Mouse (Mus musculus): ENCODE measurements around the gene Lrmp. TPM values are rescaled to one million over a fixed set of nuclear protein-coding genes. Genes with fewer than 3 reads are reported as not detected.
A peak's percentile ranks its signal among the peaks of the same experiment; 100 is the strongest.
"Not testable (repeated sequence)": the region's sequence is repeated elsewhere in the genome, so short reads cannot be mapped to it uniquely, and the experiment has no call there.

The Lrmp gene
- total RNA-seq (2021), result 1 to 10 TPM; 1.3 to 4.2 TPM
- long read RNA-seq, experiment 1, partial matches to known transcripts, result 0 of 1 reads
- long read RNA-seq, experiment 1, other reads (novel, unspliced or antisense), result 0 of 1 reads
- long read RNA-seq, experiment 2, partial matches to known transcripts, result 0 of 2 reads
- long read RNA-seq, experiment 2, other reads (novel, unspliced or antisense), result 1 of 2 reads

GRCm38 (mm10) chr6:145115476-145116097, at the start of gene Lrmp:
Gene Lrmp, plus strand, starts transcription at chr6:145115653.
- DNase-seq, result peak in 1 of 2 experiments; percentile 15

GRCm38 (mm10) chr6:145066416-145066815, 49.0 kb upstream of the Lrmp start:
- no peak for DNase-seq

DNA sequence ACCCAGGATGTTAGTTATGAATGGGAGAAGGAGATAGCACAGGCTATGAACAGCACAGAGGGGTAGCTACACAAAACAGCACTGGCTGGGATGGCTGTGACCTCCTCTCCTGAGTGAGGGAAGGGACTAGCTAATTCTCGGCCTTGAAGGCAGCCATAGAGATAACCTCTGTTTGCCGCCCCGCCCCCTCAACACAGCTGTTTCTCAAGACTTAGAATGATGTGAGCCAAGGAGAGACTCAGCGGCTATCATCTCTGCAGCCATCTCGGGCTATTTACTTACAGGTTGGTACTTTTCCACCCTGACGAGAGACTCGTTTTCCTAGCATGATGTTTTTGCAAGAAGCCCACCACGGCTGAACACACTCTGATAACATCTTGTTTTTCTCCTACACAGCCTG, 47.8 kb upstream of the Lrmp start:
- DNase-seq, result no peak

DNA sequence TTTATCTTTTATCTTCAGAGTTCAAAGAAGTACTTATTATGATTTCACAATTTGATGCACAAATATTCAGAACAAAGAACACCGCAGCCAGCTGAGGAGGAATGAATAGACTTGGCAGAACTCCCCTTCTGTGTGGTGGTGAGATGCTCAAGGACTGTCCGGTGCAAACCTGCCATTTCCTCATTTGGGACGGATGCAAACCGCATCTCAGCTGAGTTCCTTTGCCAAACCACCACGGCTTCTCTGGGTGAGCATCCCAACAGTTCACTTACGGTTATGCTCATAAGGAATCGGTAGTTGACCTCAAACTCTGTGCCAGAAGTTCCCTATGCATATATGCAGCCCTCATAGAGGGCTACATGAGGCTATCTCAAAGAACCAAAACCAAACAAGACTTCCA, 46.1 kb upstream of the Lrmp start:
- DNase-seq, result no peak

GRCm38 (mm10) chr6:145069921-145070320, 45.5 kb upstream of the Lrmp start:
- no peak for DNase-seq

GRCm38 (mm10) chr6:145074461-145074860, 41.0 kb upstream of the Lrmp start:
- DNase-seq, result no peak

DNA sequence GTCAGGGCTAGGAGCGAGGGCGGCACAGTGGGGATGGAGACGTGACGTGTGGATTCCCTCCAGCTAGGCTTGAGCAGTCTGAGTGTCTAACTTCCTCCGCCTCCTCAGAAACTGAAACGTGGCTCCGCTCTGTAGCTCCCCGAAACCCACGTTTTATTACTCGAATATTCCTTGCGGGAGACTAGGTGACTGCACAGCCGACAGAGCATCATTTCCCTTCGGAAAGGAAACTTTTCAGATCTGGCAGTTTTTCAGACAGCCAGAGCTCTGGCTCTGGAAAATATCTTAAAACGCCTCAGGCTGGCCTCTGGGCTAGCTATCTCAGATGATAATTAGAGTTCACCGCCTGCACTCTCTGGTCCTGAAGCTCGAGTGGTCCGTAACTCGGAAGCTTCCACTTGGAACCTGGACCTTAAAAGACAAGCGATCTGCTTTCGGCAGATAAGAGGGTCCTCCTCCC, 40.3 kb upstream of the Lrmp start:
- peak in 1 of 2 experiments; percentile 18 for DNase-seq

DNA sequence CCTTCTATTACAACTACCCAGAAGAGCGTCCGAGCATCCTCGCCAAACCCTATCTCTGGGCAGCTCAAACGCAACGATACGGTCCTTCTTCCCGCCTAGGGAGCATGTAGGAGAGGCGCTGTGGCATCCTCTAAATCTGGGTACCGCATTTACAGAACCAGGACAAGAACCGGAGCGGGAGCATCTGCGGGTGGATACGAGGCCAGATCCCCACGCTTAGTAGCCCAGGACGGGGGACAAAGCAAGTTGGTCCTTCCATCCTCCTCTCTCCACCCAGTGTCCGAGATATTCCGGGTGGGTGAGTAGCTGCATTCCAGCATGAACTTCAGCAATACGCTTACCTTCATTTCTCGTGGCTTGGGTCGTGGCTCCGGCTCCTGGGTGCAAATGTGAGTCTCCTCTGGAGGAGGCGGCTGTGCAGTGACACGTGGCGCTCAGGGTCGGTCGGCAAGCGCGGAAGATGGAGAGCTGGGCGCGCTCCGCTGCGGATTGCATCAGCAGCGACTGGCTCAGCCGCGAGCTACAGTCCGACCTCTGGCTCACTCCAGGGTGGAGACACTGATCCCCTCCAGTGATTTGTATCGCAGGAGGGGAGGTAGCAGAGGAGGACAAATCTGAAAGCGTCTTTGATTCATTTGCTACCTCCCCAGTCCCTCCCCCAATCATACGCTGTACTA, 39.8 kb upstream of the Lrmp start, which contains the start of gene Bcat1:
Gene Bcat1, minus strand, starts transcription at position 637 of the 677 bp plus-strand sequence.
- DNase-seq, result peak in 1 of 2 experiments; percentile 15

GRCm38 (mm10) chr6:145076286-145076685, 39.2 kb upstream of the Lrmp start:
- DNase-seq, result no peak

DNA sequence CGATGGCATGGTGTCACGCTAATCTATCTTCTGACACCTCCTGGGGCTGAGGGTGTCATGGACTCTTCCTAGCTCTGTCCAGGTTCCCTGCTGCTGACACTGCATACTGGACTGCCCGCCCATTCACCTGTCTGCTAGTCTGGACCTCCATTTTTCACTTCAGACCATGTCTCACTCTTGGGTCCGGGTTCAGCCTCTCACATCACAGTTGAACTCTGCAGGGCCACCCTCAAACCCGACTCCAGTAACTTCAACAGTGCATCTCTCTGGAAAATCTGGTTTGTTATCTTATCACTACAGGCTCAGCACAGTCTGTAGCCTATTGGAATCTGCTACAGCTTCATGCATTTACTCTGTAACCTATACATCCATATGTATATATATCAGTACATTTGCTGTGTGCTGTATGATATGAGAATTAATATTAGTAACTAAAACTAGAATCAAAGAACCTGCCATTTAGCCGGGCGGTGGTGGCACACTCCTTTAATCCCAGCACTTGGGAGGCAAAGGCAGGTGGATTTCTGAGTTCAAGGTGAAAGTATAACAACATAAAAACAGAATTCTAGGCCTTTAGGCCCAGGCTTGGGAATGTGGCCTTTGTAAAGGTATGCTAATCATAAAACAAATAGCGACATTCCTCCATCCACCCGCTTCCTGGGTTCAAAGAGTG, 36.2 kb upstream of the Lrmp start:
- DNase-seq, result no peak

- DNase-seq, result no peak
Measured at GRCm38 (mm10) chr6:145081721-145082120, 33.7 kb upstream of the Lrmp start.

GRCm38 (mm10) chr6:145084343-145085117, 30.9 kb upstream of the Lrmp start:
- DNase-seq, result no peak

- DNase-seq, result peak in 1 of 2 experiments; percentile 18
Measured at GRCm38 (mm10) chr6:145088451-145089113, 26.9 kb upstream of the Lrmp start.

- no peak for DNase-seq
Measured at GRCm38 (mm10) chr6:145089373-145089772, 26.1 kb upstream of the Lrmp start.

GRCm38 (mm10) chr6:145090201-145090863, 25.1 kb upstream of the Lrmp start:
- DNase-seq, result no peak

- no peak for DNase-seq
Measured at GRCm38 (mm10) chr6:145090928-145091327, 24.5 kb upstream of the Lrmp start.

DNA sequence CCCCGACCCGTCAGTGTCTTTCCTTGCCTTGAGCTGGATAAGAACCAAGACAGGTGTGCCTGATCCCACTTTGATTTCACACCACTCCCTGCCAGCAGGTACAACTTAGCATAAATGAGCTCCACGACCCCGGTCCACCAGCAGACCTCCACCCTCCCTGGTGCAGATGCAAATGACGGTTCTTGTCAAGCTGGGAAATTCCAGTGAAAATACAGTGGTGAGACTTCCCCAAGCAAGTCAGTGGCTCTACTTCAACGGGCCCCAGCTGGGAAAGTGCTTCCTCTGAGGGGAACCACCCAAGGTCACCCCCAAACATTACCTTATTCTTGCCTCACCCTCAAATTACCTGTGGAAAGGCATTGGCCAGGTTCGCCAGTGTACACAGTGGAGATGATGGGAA, 23.5 kb upstream of the Lrmp start:
- no peak for DNase-seq

DNA sequence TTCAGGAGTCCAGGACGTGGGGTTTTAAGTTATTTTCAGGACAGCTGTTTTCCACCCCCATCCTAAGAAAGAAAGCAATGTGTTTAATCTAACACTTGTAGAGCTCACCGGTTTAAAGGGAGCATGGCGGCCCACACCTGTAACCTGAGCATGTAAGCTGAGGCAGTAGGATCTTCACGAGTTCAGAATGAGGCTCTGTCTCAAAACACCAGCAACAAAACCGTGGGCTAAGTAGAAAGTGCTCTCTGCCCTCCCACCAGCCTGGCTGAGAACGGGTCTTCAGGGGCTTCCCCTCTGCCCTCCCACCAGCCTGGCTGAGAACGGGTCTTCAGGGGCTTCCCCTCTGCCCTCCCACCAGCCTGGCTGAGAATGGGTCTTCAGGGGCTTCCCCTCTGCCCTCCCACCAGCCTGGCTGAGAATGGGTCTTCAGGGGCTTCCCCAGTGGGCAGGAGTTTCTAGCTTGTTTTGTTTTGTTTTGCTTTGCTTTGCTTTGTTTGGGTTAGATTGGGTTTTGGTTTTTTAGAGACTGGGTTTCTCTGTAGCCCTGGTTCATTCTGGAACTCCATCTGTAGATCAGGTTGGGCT, 22.3 kb upstream of the Lrmp start:
- not testable (repeated sequence) for DNase-seq

GRCm38 (mm10) chr6:145094431-145094830, 21.0 kb upstream of the Lrmp start:
- DNase-seq, result no peak

GRCm38 (mm10) chr6:145100923-145101322, 14.5 kb upstream of the Lrmp start:
- peak in 1 of 2 experiments; percentile 27 for DNase-seq
